Mouse (Mus musculus) thymus, postnatal 10 days (tissue): ENCODE measurements at regions not wholly inside any gene's neighbourhood (a gene's known extent, or its start where the extent isn't known, plus 50 kb on each side); places are given as distances from the start of the nearest gene placed in this dataset.

Source experiments
- DNase-seq, 2 experiments: peaks; one replicate each; pipeline ENCODE4 v3.0.0; 2021; ENCODE audit warnings: low spot score in 2 of 2

GRCm38 (mm10) chr5:148742158-148742835 is 186.8 kb downstream of the Katnal1 start:
- DNase-seq: no peak

DNA sequence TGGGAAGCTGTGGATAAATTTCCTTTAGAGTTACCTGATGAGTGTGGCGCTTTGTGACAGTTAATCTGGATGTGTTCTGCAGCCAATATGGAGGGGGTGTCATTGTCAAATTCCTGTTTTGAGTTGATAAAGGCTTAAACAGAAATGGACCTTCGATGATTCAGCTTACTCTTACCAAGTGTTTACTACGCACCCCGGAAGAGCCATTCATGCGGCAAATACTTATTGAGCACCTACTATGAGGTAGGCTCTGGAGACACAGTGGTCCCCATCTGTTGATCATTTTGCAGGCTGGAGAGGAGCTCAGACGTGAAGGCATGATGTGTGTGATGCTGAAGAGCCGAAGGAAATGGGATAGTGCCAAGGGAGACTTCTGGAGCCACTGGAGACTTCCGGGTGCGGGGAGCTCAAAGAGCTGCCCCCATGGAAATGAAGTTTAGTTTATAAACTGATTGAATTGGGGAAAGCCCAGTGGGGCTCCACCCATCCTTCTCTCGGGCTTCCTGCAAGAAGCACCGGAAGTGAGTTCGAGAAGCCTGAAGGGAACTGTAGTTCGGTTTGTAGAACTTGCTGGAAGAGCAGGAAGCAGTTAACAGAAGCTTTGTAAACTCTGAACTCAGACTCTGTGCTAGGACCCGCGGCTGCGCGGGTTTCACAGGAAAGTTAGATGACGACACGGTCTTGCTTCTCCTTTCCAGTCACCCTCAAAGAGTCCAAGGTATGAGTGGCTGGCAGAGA is 187.7 kb downstream of the Katnal1 start:
- no peak for DNase-seq

DNA sequence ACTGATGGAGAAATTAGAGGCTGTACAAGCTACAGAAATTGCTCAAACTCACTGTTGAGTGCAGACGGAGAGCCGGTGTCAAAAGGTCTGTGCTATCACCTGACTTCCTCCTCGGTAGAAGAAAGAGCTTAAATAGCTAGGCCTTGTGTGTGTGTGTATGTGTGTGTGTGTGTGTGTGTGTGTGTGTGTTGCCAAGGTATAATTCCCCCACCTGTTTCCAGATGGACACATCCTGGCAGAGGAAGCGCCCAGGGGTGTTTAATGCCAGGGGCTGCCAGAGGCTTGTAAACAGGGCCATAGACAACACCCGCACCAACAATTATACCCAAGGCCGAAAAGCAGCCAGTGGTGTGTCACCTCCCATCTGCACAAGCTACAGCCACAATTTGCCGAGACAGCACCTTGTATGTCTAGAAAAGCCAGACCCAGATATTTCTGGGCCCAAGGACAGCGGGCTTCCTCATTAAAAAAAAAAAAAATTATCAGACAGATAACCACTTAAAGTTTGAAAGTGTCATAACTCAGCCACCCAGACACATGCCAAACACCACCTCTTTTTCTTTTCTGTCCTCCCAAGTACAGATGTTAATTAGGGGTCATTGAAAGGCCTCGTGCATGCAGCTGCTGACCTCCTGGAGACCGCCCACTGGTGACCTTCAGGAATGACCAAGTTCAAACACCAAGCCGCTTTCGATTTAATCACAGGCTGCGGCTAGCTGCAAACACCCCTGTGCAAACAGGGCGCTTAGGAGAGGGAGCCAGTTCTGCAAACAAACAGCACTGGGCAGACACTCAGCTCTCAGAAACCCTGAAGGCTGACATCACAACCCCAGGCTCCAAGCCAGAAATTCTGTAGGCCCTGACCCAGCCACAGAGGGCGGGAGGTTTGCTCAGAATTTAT is 188.0 kb upstream of the Ubl3 start:
- no peak for DNase-seq

- DNase-seq: no peak
Observed at GRCm38 (mm10) chr5:148739672-148740071, 187.1 kb upstream of the Ubl3 start.

DNA sequence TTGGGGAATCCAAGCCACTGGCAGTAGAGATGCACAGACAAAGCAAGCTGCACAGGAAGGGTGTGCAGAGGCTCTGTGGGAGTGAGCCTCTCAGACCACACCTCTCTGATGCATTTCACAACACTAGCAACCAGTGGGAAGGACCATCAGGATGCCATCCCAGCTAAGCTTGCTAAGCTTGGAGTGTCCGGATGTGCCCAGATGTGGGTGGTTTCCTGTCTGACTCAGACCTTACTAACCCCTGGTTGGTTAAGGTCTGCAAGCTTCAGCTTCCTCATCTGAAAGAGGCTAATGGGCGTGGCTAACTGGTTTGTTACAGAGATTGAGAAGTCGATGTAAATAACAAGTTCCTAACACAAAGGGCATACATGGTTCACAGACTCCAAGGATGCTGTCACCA is 186.6 kb upstream of the Ubl3 start:
- DNase-seq: no peak

DNA sequence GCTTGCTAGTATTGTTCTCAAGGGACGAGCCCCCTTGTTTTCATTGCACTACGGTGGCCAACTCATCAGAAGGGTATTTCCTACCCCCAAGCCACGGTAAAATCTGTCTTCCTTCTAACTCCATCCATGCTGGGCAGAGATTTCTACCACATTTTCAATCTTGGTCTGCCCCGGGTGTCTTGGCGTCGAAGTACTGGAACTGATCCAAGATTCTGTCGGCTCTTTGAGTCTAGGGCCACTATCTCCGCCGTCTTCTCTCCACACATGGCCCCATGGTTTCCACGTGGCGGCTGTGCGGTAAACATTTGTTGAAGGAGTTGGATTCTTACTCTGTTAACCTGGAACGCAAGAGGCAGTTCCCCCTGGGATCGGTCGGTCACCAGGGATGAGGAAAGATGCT is 177.0 kb upstream of the Ubl3 start:
- DNase-seq: no peak

DNA sequence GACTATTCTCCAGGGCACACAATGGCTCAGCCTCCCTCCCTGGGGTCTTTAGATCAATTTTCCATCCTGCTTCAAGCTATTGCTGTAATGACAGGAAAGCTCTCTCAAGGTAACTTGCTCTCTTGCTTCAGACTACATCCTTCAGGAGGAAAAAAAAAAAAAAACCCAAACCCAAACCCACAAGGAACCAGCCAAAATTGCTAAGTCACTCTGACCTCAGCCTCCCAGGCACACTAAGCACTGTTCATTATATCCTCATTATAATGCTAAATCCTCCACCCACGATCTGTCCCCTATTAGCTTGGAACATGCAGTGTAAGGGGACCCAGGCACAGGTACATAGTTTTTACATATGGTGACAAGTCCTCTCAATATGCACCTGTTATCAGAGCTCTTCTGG is 175.9 kb upstream of the Ubl3 start:
- no peak for DNase-seq

- no peak for DNase-seq
Observed at GRCm38 (mm10) chr5:148726442-148726841, 173.9 kb upstream of the Ubl3 start.

DNA sequence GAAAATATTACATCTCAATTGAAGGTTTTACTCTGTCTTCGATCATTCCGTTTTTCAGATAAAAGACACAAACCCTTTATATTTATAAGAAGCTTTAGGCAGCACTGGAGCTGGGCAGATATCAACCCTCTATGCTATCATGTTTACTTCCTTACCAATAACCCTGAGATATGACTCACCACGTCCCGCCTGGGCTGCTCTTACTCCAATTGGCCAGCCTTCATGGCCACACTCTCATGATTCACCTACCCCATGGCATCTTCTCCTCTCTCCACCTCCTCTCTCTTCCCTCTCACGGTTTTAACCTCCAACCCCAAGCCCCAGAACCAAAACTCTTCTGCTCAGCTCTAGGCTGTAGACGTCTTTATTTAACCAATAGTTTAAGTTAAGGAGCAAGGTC is 171.9 kb upstream of the Ubl3 start:
- no peak for DNase-seq

DNA sequence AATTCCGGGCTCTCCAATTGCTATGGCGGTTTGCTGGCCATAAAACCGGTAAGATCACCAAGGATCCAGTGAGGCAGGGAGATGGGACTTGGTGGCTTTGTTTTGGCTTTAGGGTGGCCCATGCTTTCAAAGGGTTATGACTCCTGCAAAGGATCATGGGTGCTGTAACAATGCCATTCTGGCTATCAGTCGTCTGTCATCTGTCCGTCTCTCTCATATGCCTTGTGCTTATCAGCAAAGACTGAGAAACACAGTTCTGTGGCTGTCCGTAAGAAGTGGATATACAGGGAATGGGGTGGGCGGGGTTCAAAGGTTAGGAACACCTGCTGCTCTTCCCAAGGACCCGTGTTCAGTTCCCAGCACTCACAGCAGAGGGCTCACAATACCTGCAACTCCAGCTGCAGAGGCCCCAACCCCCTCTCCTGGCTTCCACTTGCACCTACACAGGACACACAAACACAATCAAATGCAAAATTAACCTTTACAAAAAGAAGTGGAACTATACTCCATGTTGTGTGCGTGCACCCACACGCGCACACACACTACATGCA is 171.2 kb upstream of the Ubl3 start:
- DNase-seq: no peak

DNA sequence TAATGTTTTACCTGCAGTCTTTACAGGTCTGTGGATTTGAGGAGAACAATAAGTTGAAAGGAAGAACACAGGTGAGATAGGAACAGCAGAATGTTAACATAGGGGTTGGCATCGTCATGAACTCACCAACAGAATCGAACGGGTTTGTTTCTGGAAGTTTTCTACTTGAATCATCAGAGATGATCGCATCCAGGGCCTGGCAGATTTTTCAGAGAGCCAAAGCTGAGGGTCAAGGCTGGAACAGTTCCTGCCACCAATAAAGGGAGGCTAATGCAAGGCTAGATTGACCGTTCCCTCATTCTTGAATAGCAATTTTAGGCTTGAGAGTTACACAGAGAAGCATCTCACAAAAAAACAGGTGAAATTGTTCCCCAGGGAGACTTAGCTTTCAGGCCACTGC is 168.0 kb upstream of the Ubl3 start:
- DNase-seq: no peak

DNA sequence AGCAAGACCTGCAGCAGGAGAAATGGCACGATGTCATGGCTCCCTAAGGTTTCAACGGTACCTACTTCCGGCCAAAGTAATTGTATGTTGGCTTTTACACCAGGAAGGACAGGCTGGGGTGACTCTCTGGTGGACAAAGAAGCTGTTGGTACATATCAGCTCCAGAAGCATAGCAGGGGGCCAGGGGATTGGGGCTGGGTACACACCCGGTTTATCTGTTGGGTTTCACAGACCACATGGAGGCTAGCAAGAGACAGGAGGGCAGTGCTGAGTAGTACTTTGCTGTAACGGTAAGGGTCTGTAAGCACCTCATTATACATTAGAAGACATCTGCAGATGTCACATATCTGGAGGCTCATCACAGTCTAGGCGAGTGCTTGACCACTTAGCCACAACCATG is 164.0 kb upstream of the Ubl3 start:
- DNase-seq: no peak

DNA sequence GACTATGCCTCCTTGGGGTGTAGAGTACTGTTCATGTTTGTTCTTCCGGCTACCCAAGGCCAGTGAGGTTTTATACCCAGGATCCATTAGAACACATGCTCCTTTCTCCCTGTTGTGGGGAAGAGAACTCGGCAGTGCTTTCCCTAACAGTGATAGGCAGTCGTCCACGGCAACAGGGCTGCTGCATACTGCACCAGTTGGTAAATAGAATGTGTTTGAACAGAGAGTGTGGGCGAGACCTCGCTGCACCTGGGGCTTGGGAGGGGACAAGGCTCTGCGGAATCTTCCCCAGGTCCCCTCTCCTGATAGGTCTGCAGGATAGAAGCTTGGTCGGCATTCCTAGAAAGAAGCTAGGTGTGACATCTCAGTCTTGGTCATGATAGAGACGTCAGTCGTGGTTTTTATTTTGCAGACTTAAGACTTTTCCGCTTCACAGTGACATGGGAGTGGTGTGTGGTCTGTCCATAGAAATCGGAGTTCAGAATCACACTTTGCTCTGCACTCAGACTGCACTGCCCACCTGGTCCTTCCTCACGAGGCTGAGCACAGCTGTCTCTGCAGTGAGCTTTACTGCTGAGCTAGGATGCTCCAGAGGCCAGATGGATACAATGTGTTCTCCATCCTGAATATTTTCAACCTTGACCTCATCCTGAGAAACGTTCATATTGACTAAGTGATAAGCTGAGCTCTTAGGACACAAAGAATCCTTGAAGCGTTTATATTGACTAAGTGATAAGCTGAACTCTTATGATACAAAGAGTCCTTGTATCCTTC is 162.8 kb upstream of the Ubl3 start:
- no peak for DNase-seq

- DNase-seq: no peak
Observed at GRCm38 (mm10) chr5:148714807-148715206, 162.2 kb upstream of the Ubl3 start.

DNA sequence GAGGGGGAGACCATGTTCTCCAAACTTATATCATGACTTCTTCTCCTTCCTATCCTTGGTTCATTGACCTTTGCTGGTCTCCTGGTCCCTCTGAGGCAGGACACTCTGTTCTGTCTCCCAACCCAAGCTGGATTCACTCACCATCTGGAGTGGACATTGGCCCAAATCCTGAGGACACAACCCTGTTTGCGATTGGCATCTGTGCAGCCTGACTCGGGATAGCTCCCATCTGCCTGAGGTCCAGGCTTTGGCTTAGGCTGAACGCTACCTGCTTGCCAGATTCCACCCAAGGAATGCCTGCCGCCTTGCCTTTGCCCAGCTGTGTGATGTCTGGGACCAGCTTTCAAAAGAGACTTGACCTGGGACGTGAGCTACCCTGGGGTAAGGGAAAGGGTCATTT is 161.2 kb upstream of the Ubl3 start:
- no peak for DNase-seq

- DNase-seq: no peak
Observed at GRCm38 (mm10) chr5:148713039-148713438, 160.4 kb upstream of the Ubl3 start.

- no peak for DNase-seq
Observed at GRCm38 (mm10) chr5:148711570-148711969, 159.0 kb upstream of the Ubl3 start.

GRCm38 (mm10) chr5:148709111-148709771 is 156.7 kb upstream of the Ubl3 start:
- peak; percentile 65 to 66 for DNase-seq

GRCm38 (mm10) chr5:148708014-148708741 is 155.6 kb upstream of the Ubl3 start:
- no peak for DNase-seq

DNA sequence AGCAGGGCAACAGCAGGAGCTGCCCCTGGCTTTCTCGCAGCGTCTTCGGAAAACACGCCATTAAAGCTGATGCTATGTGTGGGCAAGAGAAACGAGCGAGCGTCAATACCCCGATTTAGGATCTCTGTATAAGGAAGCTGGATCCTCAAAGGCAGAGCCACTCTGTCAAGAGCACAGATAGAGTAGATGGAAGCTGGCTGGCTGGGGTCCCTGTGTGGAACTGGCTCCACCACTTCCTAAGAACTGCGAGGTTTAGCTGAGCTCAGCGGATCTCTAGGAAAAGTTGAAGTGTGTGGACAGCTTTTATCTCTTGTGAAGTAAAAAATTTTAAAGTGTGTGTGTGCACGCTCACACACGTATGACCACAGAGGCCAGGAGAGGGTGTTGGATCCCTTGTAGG is 154.7 kb upstream of the Ubl3 start:
- DNase-seq: no peak
